Mouse (Mus musculus) embryonic facial prominence, embryonic 11.5 days (tissue): Measurements from ENCODE around the gene Nap1l1. TPM values are rescaled to one million over a fixed set of nuclear protein-coding genes. Genes with fewer than 3 reads are reported as not detected.
"Not testable (repeated sequence)": the region's sequence is repeated elsewhere in the genome, so short reads cannot be mapped to it uniquely, and the experiment has no call there.

Experiments used
- ATAC-seq: fragments of 200-750 bp; cut with Nextera tagmentation; replicated peaks from 2 replicates; pipeline ENCODE4 v1.8.0; 2017; ENCODE audit warnings: low read depth; ENCODE audit not compliant: insufficient number of reproducible peaks, low FRiP score, low TSS enrichment
- DNase-seq: peaks from one replicate; pipeline ENCODE4 v3.0.0-alpha.2; 2015; ENCODE audit warnings: low spot score
- H3K27ac ChIP-seq: fragments of 300-500 bp; sonication (generic); replicated peaks from 2 replicates; pipeline ENCODE4 v1.5.1; 2014; ENCODE audit warnings: mild to moderate bottlenecking, low read depth, low read length, control low read depth
- H3K27me3 ChIP-seq: fragments of 300-500 bp; sonication (generic); 2 replicates; pipeline ENCODE4 v1.6.1; 2014; ENCODE audit warnings: mild to moderate bottlenecking, low read length, moderate library complexity, mixed read lengths; ENCODE audit not compliant: control insufficient read depth, insufficient read depth
- H3K36me3 ChIP-seq: fragments of 300-500 bp; sonication (generic); replicated peaks from 2 replicates; pipeline ENCODE4 v1.6.1; 2014; ENCODE audit warnings: low read depth, mild to moderate bottlenecking, low read length, moderate library complexity, mixed read lengths; ENCODE audit not compliant: control insufficient read depth, insufficient read depth
- H3K4me1 ChIP-seq: fragments of 300-500 bp; sonication (generic); 2 replicates; pipeline ENCODE4 v1.6.1; 2014; ENCODE audit warnings: low read length, mixed read lengths; ENCODE audit not compliant: control insufficient read depth, insufficient read depth
- H3K4me2 ChIP-seq: fragments of 300-500 bp; sonication (generic); 2 replicates; pipeline ENCODE4 v1.6.1; 2014; ENCODE audit warnings: low read depth, mild to moderate bottlenecking, control low read depth, low read length, moderate library complexity
- H3K4me3 ChIP-seq: fragments of 300-500 bp; sonication (generic); 2 replicates; pipeline ENCODE4 v1.5.1; 2014; ENCODE audit warnings: low read depth, low read length, control low read depth
- H3K9ac ChIP-seq: fragments of 300-500 bp; sonication (generic); replicated peaks from 2 replicates; pipeline ENCODE4 v1.6.1; 2014; ENCODE audit warnings: mild to moderate bottlenecking, control low read depth, low read length
- H3K9me3 ChIP-seq: fragments of 300-500 bp; sonication (generic); replicated peaks from 2 replicates; pipeline ENCODE4 v1.6.1; 2016; ENCODE audit warnings: mild to moderate bottlenecking, low read length, inconsistent platforms, mixed read lengths; ENCODE audit not compliant: control insufficient read depth
- WGBS: fragments of 180-500 bp; shearing (Covaris S2); extraction: QIAGEN DNeasy Blood & Tissue Kit; methylation state at CpG from one replicate; pipeline ENCODE4 v1.1.7; 2014; 5-methylcytosine and 5-hydroxymethylcytosine counted together
- polyA plus RNA-seq: library from polyadenylated mRNA; unstranded; fragments of >200 nt; fragmentation: Nextera tagmentation; extraction: Ambion mirVana; gene quantifications from 2 replicates; pipeline ENCODE4 v1.2.1, GENCODE M21; 2014

Gene Nap1l1
- polyA plus RNA-seq: 407 and 443 TPM in 2 replicates

DNA sequence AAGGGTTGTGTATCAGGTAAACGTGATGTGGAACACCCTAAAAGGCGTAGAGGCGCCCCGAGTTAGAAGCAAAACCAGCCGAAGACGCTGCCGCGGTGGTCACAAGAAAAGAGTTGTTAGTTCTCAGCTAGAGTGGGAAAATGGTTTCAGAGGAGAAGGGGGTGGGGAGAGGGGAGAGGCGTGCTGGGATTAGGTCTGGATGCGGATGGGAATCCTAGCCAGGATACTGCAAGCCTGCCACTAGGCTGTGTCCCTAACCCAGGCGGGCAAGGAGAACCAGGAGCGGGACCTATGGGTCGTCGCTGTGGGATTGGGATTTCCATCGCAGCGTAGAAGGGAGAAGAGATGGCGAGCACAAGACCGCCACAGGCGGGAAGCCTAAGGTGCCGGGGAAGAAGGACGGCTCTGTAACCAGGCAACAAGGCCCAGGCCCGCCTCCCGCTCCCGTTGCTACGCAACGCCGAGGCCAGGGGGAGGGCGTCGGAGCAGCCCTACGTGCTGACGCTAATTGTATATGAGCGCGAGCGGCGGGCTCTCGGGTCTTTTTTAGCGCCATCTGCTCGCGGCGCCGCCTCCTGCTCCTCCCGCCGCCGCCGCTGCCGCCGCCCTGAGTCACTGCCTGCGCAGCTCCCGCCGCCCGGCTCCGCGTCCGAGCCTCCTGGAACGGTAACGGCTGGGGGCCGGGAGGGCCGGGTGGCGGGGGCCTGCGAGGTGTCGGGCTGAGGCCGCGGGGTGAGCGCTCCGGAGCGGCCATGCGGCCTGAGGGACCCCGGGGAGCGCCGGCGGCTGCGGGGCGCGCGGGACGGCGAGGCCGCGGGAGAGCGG is at the start of gene Nap1l1:
TSS of gene Nap1l1 (plus strand) at position 538 of the 825 bp plus-strand sequence.
- ATAC-seq (peak; percentile 99), DNase-seq (peak; percentile 99)
- H3K36me3 ChIP-seq: no peaks in the 10 kb centered on the region
- WGBS: under 1% methylated on average over 65 of the region's 80 CpGs
- H3K4me1 ChIP-seq: no peaks in the 10 kb centered on the region; the same call in 1 of the 2 replicates
- peak within 1 kb of the TSS; percentile 93 for H3K4me3 ChIP-seq
- peak within 1 kb of the TSS; percentile 97 for H3K9ac ChIP-seq
- H3K27me3 ChIP-seq: no peaks in the 10 kb centered on the region
- H3K4me2 ChIP-seq: peak within 1 kb of the TSS; percentile 68
- H3K27ac ChIP-seq: peak within 1 kb of the TSS; percentile 95
- H3K9me3 ChIP-seq: no peaks in the 10 kb centered on the region

DNA sequence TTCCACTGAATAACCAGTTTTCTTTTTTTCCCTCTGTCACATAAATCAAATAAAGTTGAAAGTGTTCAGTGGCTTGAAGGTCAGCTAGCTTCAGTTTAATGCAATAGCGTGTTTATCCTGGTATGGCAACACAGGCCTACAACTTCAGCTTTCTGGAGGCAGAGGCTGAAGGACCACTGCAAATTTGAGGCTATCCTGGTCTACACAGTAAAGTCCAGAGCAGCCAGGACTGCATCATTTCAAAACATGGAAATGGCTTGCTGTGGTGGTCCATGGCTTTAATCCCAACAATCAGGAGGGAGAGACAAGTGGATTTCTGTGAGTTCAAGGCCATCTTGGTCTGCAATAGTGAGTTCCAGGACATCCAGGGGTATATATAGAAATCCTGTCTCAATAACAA is 46.5 kb upstream of the Nap1l1 start:
- H3K36me3 ChIP-seq: no peaks in the 10 kb centered on the region
- H3K4me2 ChIP-seq: no peak overlapping the region
- no peak overlapping the region for H3K9ac ChIP-seq
- no peaks in the 10 kb centered on the region for H3K9me3 ChIP-seq
- H3K4me1 ChIP-seq: no peaks in the 10 kb centered on the region
- DNase-seq (no peak), ATAC-seq (no peak)
- H3K4me3 ChIP-seq: no peak overlapping the region
- H3K27me3 ChIP-seq: no peaks in the 10 kb centered on the region
- no peak overlapping the region for H3K27ac ChIP-seq
- WGBS: 85% methylated on average over 1 of the region's 1 CpGs

- H3K9me3 ChIP-seq: no peaks in the 10 kb centered on the region
- H3K36me3 ChIP-seq: no peaks in the 10 kb centered on the region
- H3K4me3 ChIP-seq: no peak overlapping the region
- no peak overlapping the region for H3K4me2 ChIP-seq
- ATAC-seq (no peak), DNase-seq (no peak)
- WGBS: 88% methylated on average over 3 of the region's 3 CpGs
- no peak overlapping the region for H3K27ac ChIP-seq
- H3K9ac ChIP-seq: no peak overlapping the region
- no peaks in the 10 kb centered on the region for H3K4me1 ChIP-seq
- no peaks in the 10 kb centered on the region for H3K27me3 ChIP-seq
Measured at GRCm38 (mm10) chr10:111433502-111433901, 39.5 kb upstream of the Nap1l1 start.

GRCm38 (mm10) chr10:111441034-111441440 is 32.0 kb upstream of the Nap1l1 start:
- no peak overlapping the region for H3K4me2 ChIP-seq
- no peak for ATAC-seq
- no peaks in the 10 kb centered on the region for H3K4me1 ChIP-seq
- WGBS: 57% methylated on average over 3 of the region's 3 CpGs
- no peaks in the 10 kb centered on the region for H3K27me3 ChIP-seq
- no peaks in the 10 kb centered on the region for H3K36me3 ChIP-seq
- no peak overlapping the region for H3K27ac ChIP-seq
- H3K4me3 ChIP-seq: no peak overlapping the region
- no peak overlapping the region for H3K9ac ChIP-seq
- DNase-seq: no peak
- H3K9me3 ChIP-seq: no peaks in the 10 kb centered on the region

- DNase-seq (no peak), ATAC-seq (no peak)
- H3K4me3 ChIP-seq: no peak overlapping the region
- no peak overlapping the region for H3K9ac ChIP-seq
- WGBS: 66% methylated on average over 9 of the region's 9 CpGs
- H3K4me1 ChIP-seq: no peaks in the 10 kb centered on the region
- H3K27ac ChIP-seq: no peak overlapping the region
- no peaks in the 10 kb centered on the region for H3K9me3 ChIP-seq
- H3K36me3 ChIP-seq: no peaks in the 10 kb centered on the region
- H3K27me3 ChIP-seq: no peaks in the 10 kb centered on the region
- H3K4me2 ChIP-seq: no peak overlapping the region
Measured at GRCm38 (mm10) chr10:111444199-111444598, 28.8 kb upstream of the Nap1l1 start.

- Histone ChIP-seq H3K4me2 (no peak overlapping the region), H3K9me3 (no peaks in the 10 kb centered on the region), H3K27ac (no peak overlapping the region), H3K4me3 (no peak overlapping the region), H3K27me3 (no peaks in the 10 kb centered on the region), H3K4me1 (no peaks in the 10 kb centered on the region), H3K36me3 (no peaks in the 10 kb centered on the region), H3K9ac (no peak overlapping the region)
- WGBS: 30% methylated on average over 9 of the region's 9 CpGs
- DNase-seq (no peak), ATAC-seq (no peak)
Measured at GRCm38 (mm10) chr10:111445939-111446671, 26.9 kb upstream of the Nap1l1 start.

DNA sequence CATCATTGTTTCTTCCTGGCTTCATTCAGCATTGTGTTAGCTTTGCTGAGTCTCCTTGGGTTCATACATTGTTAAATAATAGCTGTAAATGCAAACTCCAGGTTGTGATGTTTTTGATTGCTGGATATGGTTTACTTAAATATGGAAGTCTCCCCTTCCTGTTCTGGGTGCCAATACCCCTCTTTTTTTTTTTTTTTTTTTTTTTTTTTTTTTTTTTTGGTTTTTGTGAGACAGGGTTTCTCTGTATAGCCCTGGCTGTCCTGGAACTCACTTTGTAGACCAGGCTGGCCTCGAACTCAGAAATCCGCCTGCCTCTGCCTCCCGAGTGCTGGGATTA is 26.4 kb upstream of the Nap1l1 start:
- not testable (repeated sequence) for DNase-seq, H3K4me1 ChIP-seq, H3K4me2 ChIP-seq, H3K27ac ChIP-seq, H3K36me3 ChIP-seq, ATAC-seq, H3K9ac ChIP-seq, H3K4me3 ChIP-seq, H3K9me3 ChIP-seq, H3K27me3 ChIP-seq
- WGBS: 100% methylated on average over 3 of the region's 3 CpGs

GRCm38 (mm10) chr10:111449662-111450061 is 23.4 kb upstream of the Nap1l1 start:
- ATAC-seq, H3K9me3 ChIP-seq, H3K27ac ChIP-seq, H3K36me3 ChIP-seq, H3K4me2 ChIP-seq, H3K9ac ChIP-seq, H3K27me3 ChIP-seq, H3K4me3 ChIP-seq, DNase-seq, H3K4me1 ChIP-seq: not testable (repeated sequence)
- WGBS: 62% methylated on average over 5 of the region's 5 CpGs
